ENCODE assay signal across 8 mouse cellular contexts in genomic region chr15:95827465-95827971, GRCm38 (mm10). TPM values are rescaled to one million over a fixed set of nuclear protein-coding genes. Genes with fewer than 3 reads are reported as not detected.
DNase-seq lines count a peak whose midpoint lies in the region; ATAC-seq lines count a peak whose summit lies in the region.

No protein-coding gene starts in this region.

- no peak overlapping the region for H3K4me2 ChIP-seq in heart, embryonic 14.5 days (ENCODE audit: low read length)
- H3K4me2 ChIP-seq in heart, embryonic 11.5 days = no peak overlapping the region
- peak overlapping the region; percentile 4; the same call in 1 of the 2 replicates for H3K4me2 ChIP-seq in midbrain, embryonic 16.5 days (ENCODE audit: low read length)

- H3K4me1 ChIP-seq in heart, embryonic 14.5 days (ENCODE audit: control insufficient read depth in 2 of 2, insufficient read depth in 2 of 2, low read length in 2 of 2) = peaks cover 27 to 36% of the 10 kb centered on the region in 2 experiments
- peaks cover 30% of the 10 kb centered on the region for H3K4me1 ChIP-seq in heart, embryonic 11.5 days (ENCODE audit: control insufficient read depth, insufficient read depth, low read length)
- H3K4me1 ChIP-seq in hindbrain, embryonic 10.5 days (replicated peaks) = peaks cover 53% of the 10 kb centered on the region
- H3K4me1 ChIP-seq in midbrain, embryonic 16.5 days (ENCODE audit: control insufficient read depth, insufficient read depth, low read length) = peaks cover 32% of the 10 kb centered on the region

- H3K9me3 ChIP-seq in heart, embryonic 14.5 days (ENCODE audit: control insufficient read depth, low read length) = no peaks in the 10 kb centered on the region
- H3K9me3 ChIP-seq in heart, embryonic 11.5 days (replicated peaks; ENCODE audit: control insufficient read depth, low read length) = no peaks in the 10 kb centered on the region
- H3K9me3 ChIP-seq in hindbrain, embryonic 10.5 days = no peaks in the 10 kb centered on the region
- H3K9me3 ChIP-seq in midbrain, embryonic 16.5 days (replicated peaks; ENCODE audit: control insufficient read depth, low read length, poor library complexity, severe bottlenecking) = no peaks in the 10 kb centered on the region

- DNase-seq in R1 (ENCODE audit: low read depth, low spot score) = peak; percentile 89
- DNase-seq in hindbrain, embryonic 10.5 days (ENCODE audit: low spot score) = peak; percentile 81
- no peak for DNase-seq in urinary bladder, postnatal 36 days (ENCODE audit: low spot score in 2 of 2)
- DNase-seq in right cerebral cortex, postnatal 14 days = no peak
- no peak for DNase-seq in right cerebral cortex, postnatal 25 days

- WGBS in heart, embryonic 14.5 days = 43% methylated on average over 11 of the region's 11 CpGs
- 45% methylated on average over 11 of the region's 11 CpGs for WGBS in heart, embryonic 11.5 days (ENCODE audit: insufficient replicate concordance)
- 15% methylated on average over 11 of the region's 11 CpGs for WGBS in hindbrain, embryonic 10.5 days
- 13% methylated on average over 11 of the region's 11 CpGs for WGBS in midbrain, embryonic 16.5 days

- H3K4me3 ChIP-seq in heart, embryonic 14.5 days (ENCODE audit: control insufficient read depth in 1 of 2, insufficient read depth in 1 of 2, low read depth in 1 of 2, low read length in 2 of 2) = no peak overlapping the region
- H3K4me3 ChIP-seq in heart, embryonic 11.5 days (ENCODE audit: low read depth, low read length) = no peak overlapping the region
- 0 out of 2 replicates have a peak overlapping the region, but pooled peaks have one; percentile 1 for H3K4me3 ChIP-seq in hindbrain, embryonic 10.5 days
- H3K4me3 ChIP-seq in midbrain, embryonic 16.5 days (ENCODE audit: low read depth, low read length) = no peak overlapping the region

- no peaks in the 10 kb centered on the region; the same call in 1 of the 2 replicates for H3K36me3 ChIP-seq in heart, embryonic 14.5 days (ENCODE audit: control insufficient read depth, insufficient read depth, low read length)
- no peaks in the 10 kb centered on the region for H3K36me3 ChIP-seq in heart, embryonic 11.5 days (ENCODE audit: control insufficient read depth, insufficient read depth, low read length)
- peaks cover 7% of the 10 kb centered on the region for H3K36me3 ChIP-seq in hindbrain, embryonic 10.5 days
- H3K36me3 ChIP-seq in midbrain, embryonic 16.5 days (ENCODE audit: control insufficient read depth, insufficient read depth, low read length) = no peaks in the 10 kb centered on the region

- H3K27ac ChIP-seq in heart, embryonic 14.5 days (replicated peaks in 1 of 2; ENCODE audit: control insufficient read depth in 1 of 2, insufficient read depth in 1 of 2, low read depth in 2 of 2, low read length in 2 of 2) = 0 out of 4 replicates have a peak overlapping the region, but pooled peaks have one; percentile 30 to 39
- no peak overlapping the region for H3K27ac ChIP-seq in heart, embryonic 11.5 days (ENCODE audit: low read depth, low read length)
- H3K27ac ChIP-seq in hindbrain, embryonic 10.5 days = peak overlapping the region; percentile 75
- no peak overlapping the region for H3K27ac ChIP-seq in midbrain, embryonic 16.5 days (ENCODE audit: low read length)

- ATAC-seq in heart, embryonic 14.5 days (ENCODE audit: insufficient number of reproducible peaks, insufficient read depth, low FRiP score, low read depth) = no peak
- ATAC-seq in heart, embryonic 11.5 days (replicated peaks; ENCODE audit: insufficient number of reproducible peaks, low FRiP score, low TSS enrichment) = no peak
- ATAC-seq in midbrain, embryonic 16.5 days = 0 out of 2 replicates have a peak, but pooled peaks have one; percentile 33

- H3K27me3 ChIP-seq in heart, embryonic 14.5 days (ENCODE audit: control insufficient read depth, insufficient read depth, low read length) = no peaks in the 10 kb centered on the region
- no peaks in the 10 kb centered on the region for H3K27me3 ChIP-seq in heart, embryonic 11.5 days (ENCODE audit: control insufficient read depth, insufficient read depth, low read length)
- H3K27me3 ChIP-seq in hindbrain, embryonic 10.5 days (ENCODE audit: insufficient read depth, poor library complexity, severe bottlenecking) = 0 out of 2 replicates have a peak, but pooled peaks cover 4% of the 10 kb centered on the region
- no peaks in the 10 kb centered on the region for H3K27me3 ChIP-seq in midbrain, embryonic 16.5 days (ENCODE audit: control insufficient read depth, insufficient read depth, low read depth, low read length)

- no peak overlapping the region; the same call in 1 of the 2 replicates for H3K9ac ChIP-seq in heart, embryonic 14.5 days (ENCODE audit: low read length)
- H3K9ac ChIP-seq in heart, embryonic 11.5 days (ENCODE audit: low read depth, low read length) = no peak overlapping the region
- H3K9ac ChIP-seq in midbrain, embryonic 16.5 days (ENCODE audit: low read depth, low read length) = no peak overlapping the region

RNA-seq across cellular contexts. Expression of gene Ano6, which starts 36.9 kb away (rescaled TPM):
- 35.9 and 37.2 TPM in 2 replicates for polyA plus RNA-seq in heart, embryonic 14.5 days (2014; fragmentation: Nextera tagmentation; extraction: Ambion mirVana)
- 40.9 and 45.7 TPM in 2 replicates for polyA plus RNA-seq in heart, embryonic 11.5 days (2014; fragmentation: Nextera tagmentation; extraction: Ambion mirVana)
- 31.1 and 31.5 TPM in 2 replicates for polyA plus RNA-seq in hindbrain, embryonic 10.5 days (2016; fragmentation: Nextera tagmentation; extraction: Ambion mirVana)
- polyA plus RNA-seq in midbrain, embryonic 16.5 days (2015; fragmentation: Nextera tagmentation; extraction: Ambion mirVana) = 24.6 and 28.2 TPM in 2 replicates

Comparison
In these comparisons a context has a peak if more than half of its experiments do, and no peak if none do; other contexts are left out.
1. H3K27ac ChIP-seq: peak in heart, embryonic 14.5 days (2 of 2) and hindbrain, embryonic 10.5 days (single experiment); none in heart, embryonic 11.5 days (single experiment) and midbrain, embryonic 16.5 days (single experiment).
2. DNase-seq: peak in R1 (single experiment) and hindbrain, embryonic 10.5 days (single experiment); none in urinary bladder, postnatal 36 days (0 of 2), right cerebral cortex, postnatal 14 days (single experiment) and right cerebral cortex, postnatal 25 days (single experiment).